Mouse (Mus musculus): Measurements from ENCODE around the gene Setd1a.

DNA sequence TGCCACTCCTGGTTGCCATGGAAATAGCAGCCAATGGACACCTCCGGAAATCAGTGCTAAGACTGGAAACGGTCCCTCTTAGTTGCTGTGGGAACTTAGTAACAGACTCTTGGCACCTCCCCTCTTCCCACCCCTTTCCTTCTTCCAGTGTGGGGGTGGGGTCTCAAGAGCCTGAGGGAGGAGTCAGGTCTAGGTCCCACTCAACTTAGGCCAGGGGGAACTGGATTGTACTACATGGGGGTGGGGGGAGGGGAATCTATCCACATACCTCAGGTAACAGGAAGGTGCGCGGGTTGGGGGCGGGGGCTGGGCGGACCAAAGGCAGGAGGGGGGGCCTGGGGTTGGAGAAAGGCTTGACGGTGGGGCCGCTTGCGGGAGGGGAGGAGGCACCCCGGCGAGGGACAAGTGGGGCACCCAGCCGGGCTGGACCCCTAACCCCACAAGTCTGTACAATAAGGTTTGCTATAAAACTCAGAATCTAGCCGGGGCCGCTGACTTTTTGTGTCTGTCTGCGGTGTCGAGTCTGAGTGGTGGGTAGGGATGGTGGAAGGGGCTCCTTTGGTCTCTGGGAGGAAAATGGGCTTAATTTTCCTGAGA lies 7.4 kb upstream of the Setd1a start:
- TF ChIP-seq CTCF (IDR thresholded peaks at IDR 0.05; ENCODE audit: low read depth) (no peak), EP300 (IDR thresholded peaks at IDR 0.05; ENCODE audit: low read depth) (no peak)
